Mouse (Mus musculus): Measurements from ENCODE around the gene Cops4. TPM values are rescaled to one million over a fixed set of nuclear protein-coding genes. Genes with fewer than 3 reads are reported as not detected.

Cops4 gene
- polyA plus RNA-seq, 1 experiment from 2014 or later = 92.4 TPM

GRCm38 (mm10) chr5:100578863-100579411, 60.8 kb downstream of the Cops4 start:
- no peak overlapping the region for H3K9ac ChIP-seq (replicated peaks; ENCODE audit: low read depth)
- TF ChIP-seq EP300 (IDR thresholded peaks at IDR 0.05) = no peak
- no peak for TF ChIP-seq CTCF (IDR thresholded peaks at IDR 0.05)
- WGBS = 79% methylated on average over 5 of the region's 5 CpGs
- H3K27ac ChIP-seq (ENCODE audit: low read length) = no peak overlapping the region
- no peaks in the 10 kb centered on the region for H3K4me1 ChIP-seq (ENCODE audit: insufficient read depth, low read depth, low read length)
- H3K4me2 ChIP-seq (replicated peaks; ENCODE audit: low read depth, low read length) = no peak overlapping the region
- H3K4me3 ChIP-seq (ENCODE audit: low read depth, low read length) = no peak overlapping the region
- no peaks in the 10 kb centered on the region for H3K36me3 ChIP-seq (ENCODE audit: insufficient read depth, low read length)
- no peaks in the 10 kb centered on the region for H3K9me3 ChIP-seq (ENCODE audit: low read length)
- DNase-seq (ENCODE audit: low spot score) (no peak), ATAC-seq (no peak)
- H3K27me3 ChIP-seq (replicated peaks; ENCODE audit: insufficient read depth, low read length) = no peaks in the 10 kb centered on the region

- Histone ChIP-seq H3K36me3 (ENCODE audit: insufficient read depth, low read length) (no peaks in the 10 kb centered on the region), H3K27me3 (replicated peaks; ENCODE audit: insufficient read depth, low read length) (no peaks in the 10 kb centered on the region), H3K4me1 (ENCODE audit: insufficient read depth, low read depth, low read length) (no peaks in the 10 kb centered on the region), H3K9ac (replicated peaks; ENCODE audit: low read depth) (no peak overlapping the region), H3K9me3 (ENCODE audit: low read length) (no peaks in the 10 kb centered on the region), H3K27ac (ENCODE audit: low read length) (no peak overlapping the region), H3K4me3 (ENCODE audit: low read depth, low read length) (no peak overlapping the region), H3K4me2 (replicated peaks; ENCODE audit: low read depth, low read length) (no peak overlapping the region)
- DNase-seq (ENCODE audit: low spot score) (no peak), ATAC-seq (no peak)
- TF ChIP-seq EP300 (IDR thresholded peaks at IDR 0.05) (no peak), CTCF (IDR thresholded peaks at IDR 0.05) (no peak)
- 44% methylated on average over 11 of the region's 11 CpGs for WGBS
Observed at GRCm38 (mm10) chr5:100581622-100582434, 63.7 kb downstream of the Cops4 start.

GRCm38 (mm10) chr5:100582435-100582826, 64.3 kb downstream of the Cops4 start:
- Histone ChIP-seq H3K4me2 (replicated peaks; ENCODE audit: low read depth, low read length) (no peak overlapping the region), H3K36me3 (ENCODE audit: insufficient read depth, low read length) (no peaks in the 10 kb centered on the region), H3K4me3 (ENCODE audit: low read depth, low read length) (no peak overlapping the region), H3K9ac (replicated peaks; ENCODE audit: low read depth) (no peak overlapping the region), H3K27ac (ENCODE audit: low read length) (no peak overlapping the region), H3K4me1 (ENCODE audit: insufficient read depth, low read depth, low read length) (no peaks in the 10 kb centered on the region), H3K9me3 (ENCODE audit: low read length) (no peaks in the 10 kb centered on the region), H3K27me3 (replicated peaks; ENCODE audit: insufficient read depth, low read length) (no peaks in the 10 kb centered on the region)
- DNase-seq (ENCODE audit: low spot score) (no peak), ATAC-seq (no peak)
- WGBS = 79% methylated on average over 5 of the region's 5 CpGs
- TF ChIP-seq EP300 (IDR thresholded peaks at IDR 0.05) = no peak
- TF ChIP-seq CTCF (IDR thresholded peaks at IDR 0.05) = no peak

GRCm38 (mm10) chr5:100583066-100583465, 65.0 kb downstream of the Cops4 start:
- DNase-seq (ENCODE audit: low spot score) = no peak
- no peaks in the 10 kb centered on the region for H3K27me3 ChIP-seq (replicated peaks; ENCODE audit: insufficient read depth, low read length)
- no peak overlapping the region for H3K9ac ChIP-seq (replicated peaks; ENCODE audit: low read depth)
- no peaks in the 10 kb centered on the region for H3K4me1 ChIP-seq (ENCODE audit: insufficient read depth, low read depth, low read length)
- H3K4me3 ChIP-seq (ENCODE audit: low read depth, low read length) = no peak overlapping the region
- 66% methylated on average over 7 of the region's 7 CpGs for WGBS
- no peak for ATAC-seq
- no peak overlapping the region for H3K4me2 ChIP-seq (replicated peaks; ENCODE audit: low read depth, low read length)
- H3K36me3 ChIP-seq (ENCODE audit: insufficient read depth, low read length) = no peaks in the 10 kb centered on the region
- no peaks in the 10 kb centered on the region for H3K9me3 ChIP-seq (ENCODE audit: low read length)
- no peak overlapping the region for H3K27ac ChIP-seq (ENCODE audit: low read length)
- TF ChIP-seq CTCF (IDR thresholded peaks at IDR 0.05) (no peak), EP300 (IDR thresholded peaks at IDR 0.05) (no peak)

GRCm38 (mm10) chr5:100585206-100585644, 67.1 kb downstream of the Cops4 start:
- Histone ChIP-seq H3K27me3 (replicated peaks; ENCODE audit: insufficient read depth, low read length) (no peaks in the 10 kb centered on the region), H3K9ac (replicated peaks; ENCODE audit: low read depth) (no peak overlapping the region), H3K4me3 (ENCODE audit: low read depth, low read length) (no peak overlapping the region), H3K4me2 (replicated peaks; ENCODE audit: low read depth, low read length) (no peak overlapping the region), H3K27ac (ENCODE audit: low read length) (no peak overlapping the region), H3K9me3 (ENCODE audit: low read length) (no peaks in the 10 kb centered on the region), H3K4me1 (ENCODE audit: insufficient read depth, low read depth, low read length) (no peaks in the 10 kb centered on the region), H3K36me3 (ENCODE audit: insufficient read depth, low read length) (no peaks in the 10 kb centered on the region)
- TF ChIP-seq CTCF (IDR thresholded peaks at IDR 0.05) (no peak), EP300 (IDR thresholded peaks at IDR 0.05) (no peak)
- WGBS = 83% methylated on average over 8 of the region's 8 CpGs
- no peak for ATAC-seq
- no peak for DNase-seq (ENCODE audit: low spot score)

GRCm38 (mm10) chr5:100585657-100586056, 67.5 kb downstream of the Cops4 start:
- no peak for TF ChIP-seq EP300 (IDR thresholded peaks at IDR 0.05)
- TF ChIP-seq CTCF (IDR thresholded peaks at IDR 0.05) = no peak
- Histone ChIP-seq H3K4me1 (ENCODE audit: insufficient read depth, low read depth, low read length) (no peaks in the 10 kb centered on the region), H3K9ac (replicated peaks; ENCODE audit: low read depth) (no peak overlapping the region), H3K36me3 (ENCODE audit: insufficient read depth, low read length) (no peaks in the 10 kb centered on the region), H3K4me2 (replicated peaks; ENCODE audit: low read depth, low read length) (no peak overlapping the region), H3K4me3 (ENCODE audit: low read depth, low read length) (no peak overlapping the region), H3K27ac (ENCODE audit: low read length) (no peak overlapping the region), H3K9me3 (ENCODE audit: low read length) (no peaks in the 10 kb centered on the region), H3K27me3 (replicated peaks; ENCODE audit: insufficient read depth, low read length) (no peaks in the 10 kb centered on the region)
- ATAC-seq (no peak), DNase-seq (ENCODE audit: low spot score) (no peak)
- WGBS = 75% methylated on average over 3 of the region's 3 CpGs

Measured in lung, postnatal 0 days (tissue).